Mouse (Mus musculus) liver, adult (tissue): ENCODE data around the gene Fgd4.

ENCODE experiments used
- GATA4 ChIP-seq: IDR thresholded peaks from 2 replicates; pipeline ENCODE4 v1.6.1; 2014; ENCODE audit warnings: mild to moderate bottlenecking, low read length; ENCODE audit not compliant: insufficient replicate concordance

The Fgd4 gene

DNA sequence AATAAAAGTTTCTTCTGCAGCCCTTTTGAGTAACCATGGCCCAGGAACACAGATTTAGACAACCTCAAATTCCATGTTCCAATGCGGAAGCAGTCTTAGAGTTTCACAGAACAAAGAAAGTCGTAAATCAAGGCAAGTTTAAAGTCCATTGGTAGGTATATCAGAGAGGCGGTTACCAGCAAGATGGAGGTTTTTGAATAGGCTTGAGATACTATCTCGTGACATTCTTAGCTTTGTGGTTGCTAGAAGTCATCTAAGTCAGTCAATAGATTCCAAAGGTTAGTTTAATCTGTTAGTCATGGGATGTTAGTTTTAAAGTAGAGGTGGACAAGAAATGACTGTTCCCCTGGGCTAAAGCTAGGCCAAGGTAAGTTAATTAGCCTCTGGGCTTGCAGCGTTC is at the start of gene Fgd4:
Gene Fgd4, minus strand, starts transcription at position 89 of the 400 bp plus-strand sequence.
- TF ChIP-seq GATA4 = no peak

DNA sequence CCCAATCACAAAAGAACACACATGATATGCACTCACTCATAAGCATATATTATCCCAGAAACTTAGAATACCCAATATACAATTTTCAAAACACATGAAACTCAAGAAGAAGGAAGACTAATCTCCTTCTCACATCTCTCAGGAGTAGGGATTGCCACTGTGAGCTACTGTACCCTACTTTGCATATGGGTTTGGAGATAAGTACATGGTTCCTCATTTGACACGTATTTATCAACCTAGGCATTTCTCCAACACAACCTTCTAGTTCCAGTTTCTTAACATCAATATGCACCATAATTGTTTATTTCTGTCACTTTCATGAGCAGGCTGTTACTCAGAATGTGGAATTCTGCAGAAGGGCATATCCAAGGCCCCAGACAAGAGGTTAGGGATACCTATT is 44.8 kb upstream of the Fgd4 start:
- no peak for TF ChIP-seq GATA4

DNA sequence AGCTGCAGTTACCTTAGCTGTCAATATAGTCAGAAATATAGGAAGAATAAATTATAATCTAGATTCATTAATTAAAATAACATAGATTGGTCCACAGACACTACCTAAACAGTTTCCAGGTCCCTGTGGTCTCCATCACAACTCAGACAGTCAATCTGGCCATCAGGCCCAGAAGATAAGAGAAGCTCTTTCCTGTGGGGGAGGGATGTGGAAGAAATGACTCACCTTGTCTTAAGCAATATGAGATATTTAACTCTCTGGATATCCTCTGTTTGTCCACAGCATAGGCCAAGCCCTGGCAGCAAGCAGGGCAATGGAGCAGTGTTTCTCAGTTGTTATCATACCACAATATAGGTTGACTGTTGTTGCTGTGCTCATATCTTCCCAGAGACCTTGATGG is 33.4 kb upstream of the Fgd4 start:
- no peak for TF ChIP-seq GATA4

DNA sequence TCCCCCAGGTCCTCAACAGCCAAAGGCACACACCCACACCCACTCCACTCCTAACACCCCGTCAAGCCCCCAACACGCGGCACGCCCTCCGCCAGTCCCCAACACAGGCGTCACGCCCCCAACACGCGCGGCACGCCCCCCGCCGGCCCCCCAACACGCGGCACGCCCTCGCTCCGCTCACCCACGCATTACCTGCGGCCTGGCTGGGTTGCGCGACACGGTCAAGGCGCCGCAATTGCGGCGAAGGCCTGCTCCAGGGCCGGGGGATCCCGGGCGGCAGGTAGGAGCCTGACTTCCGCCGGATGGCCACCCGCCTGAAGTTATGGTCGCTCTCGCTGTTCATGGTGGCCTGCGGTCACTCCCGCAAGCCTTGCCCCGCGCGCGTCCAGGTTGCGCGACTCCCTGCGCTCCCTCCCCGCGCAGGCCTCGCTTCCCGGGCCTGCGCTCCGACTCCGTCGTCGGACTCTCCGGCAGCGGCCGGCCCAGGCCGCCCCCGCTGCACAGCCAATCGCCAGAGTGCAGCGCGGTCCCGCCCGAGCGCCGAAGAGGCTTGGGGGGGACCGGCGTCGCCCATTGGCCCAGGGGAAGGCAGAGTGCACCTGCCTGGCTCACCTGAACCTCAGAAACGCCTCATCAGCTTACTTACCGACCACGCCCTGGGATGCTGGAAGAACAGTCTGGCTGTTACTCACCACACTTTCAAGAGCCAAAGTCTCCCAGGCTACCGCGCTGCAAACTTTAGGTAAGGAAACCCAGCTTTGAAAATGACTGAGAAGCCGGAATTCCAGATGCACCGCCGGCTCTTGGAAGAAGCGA is 555 bp downstream of the Fgd4 start:
- no peak for TF ChIP-seq GATA4

DNA sequence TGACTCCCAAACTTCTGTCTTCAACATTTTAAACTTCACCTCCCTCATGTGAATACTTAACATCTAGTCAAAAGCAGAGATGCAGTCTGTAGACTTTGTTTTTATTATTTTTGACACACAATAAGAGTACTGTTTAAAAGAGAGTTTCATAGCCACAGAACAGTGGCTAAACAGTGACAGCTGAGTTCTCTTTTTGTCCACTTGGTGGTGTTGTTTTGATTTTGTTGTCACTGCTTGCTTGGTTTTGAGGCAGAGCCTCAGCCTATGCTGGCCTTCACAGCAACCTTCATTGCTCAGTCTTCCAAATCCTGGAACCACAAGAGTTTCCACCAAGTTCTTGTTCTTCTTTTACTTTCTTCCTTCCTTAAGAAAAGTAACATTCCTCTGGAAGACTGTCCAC is 3.8 kb downstream of the Fgd4 start:
- TF ChIP-seq GATA4 = no peak

- TF ChIP-seq GATA4 = no peak
These were observed 7.7 kb downstream of the Fgd4 start for GRCm38 (mm10) chr16:16592622-16593021.

DNA sequence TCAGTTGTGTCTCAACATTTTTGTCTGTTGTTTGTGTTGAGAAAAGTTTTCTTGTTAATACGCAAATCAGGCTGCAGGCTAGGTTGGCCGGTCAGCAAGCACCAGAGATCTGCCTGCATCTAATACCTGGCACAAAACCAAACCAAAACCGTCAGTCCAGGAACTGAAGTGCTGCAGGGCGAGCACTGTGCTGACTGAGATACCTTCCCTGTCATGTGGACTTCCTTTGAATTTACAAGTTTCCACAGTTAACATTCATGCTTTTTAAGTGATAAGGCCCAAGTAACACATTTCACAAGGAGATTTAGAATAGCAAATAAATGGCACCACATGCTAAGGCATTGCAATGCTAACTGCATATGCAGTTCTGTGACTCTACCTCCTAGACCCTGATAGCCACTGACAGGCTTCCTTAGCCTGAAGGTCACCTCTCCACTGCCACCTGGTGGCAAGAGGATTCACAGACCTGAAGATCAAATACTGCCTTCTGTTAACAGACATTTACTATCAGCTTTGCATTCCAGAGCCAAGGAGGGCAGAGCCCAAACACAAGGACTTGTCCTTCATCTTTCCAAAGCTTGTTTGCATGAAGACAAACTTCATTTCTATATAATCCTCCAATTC is 15.8 kb downstream of the Fgd4 start:
- no peak for TF ChIP-seq GATA4

DNA sequence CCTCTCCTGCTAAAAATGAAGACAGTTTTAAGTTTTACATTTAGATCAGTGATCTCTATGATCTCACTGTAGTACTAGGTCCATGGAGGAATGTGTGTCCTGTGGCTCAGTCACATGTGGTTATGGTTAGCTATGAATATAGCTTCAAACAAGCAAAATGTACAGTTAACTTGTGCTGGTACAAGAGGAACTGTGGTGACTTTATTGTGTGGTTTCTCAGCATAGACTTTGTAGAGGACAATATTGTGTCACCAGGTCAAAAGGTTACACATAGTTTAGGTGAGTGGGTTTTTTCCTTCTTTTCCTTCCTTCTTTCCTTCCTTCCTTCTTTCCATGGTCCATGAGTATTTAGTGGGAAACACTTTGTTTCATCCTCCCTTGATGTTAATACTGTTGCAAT is 23.8 kb downstream of the Fgd4 start:
- TF ChIP-seq GATA4 = no peak

DNA sequence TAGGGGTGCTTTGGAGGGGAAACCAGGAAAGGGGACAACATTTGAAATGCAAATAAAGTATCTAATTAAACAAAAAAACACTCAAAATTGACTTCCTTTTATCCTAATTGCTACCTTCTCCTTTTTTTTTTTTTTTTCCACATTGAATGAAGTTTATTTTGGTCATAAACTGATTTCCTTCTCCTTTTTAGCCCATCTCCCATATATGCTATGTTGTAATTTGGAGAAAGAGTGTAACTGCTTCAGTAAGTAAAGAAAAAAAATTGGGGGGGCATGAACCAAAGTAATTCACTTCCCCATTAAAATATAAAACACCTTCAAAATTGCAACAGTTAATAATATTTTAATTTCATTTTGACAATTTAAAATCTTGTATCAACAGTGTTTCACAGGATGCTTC is 25.8 kb downstream of the Fgd4 start:
- no peak for TF ChIP-seq GATA4

DNA sequence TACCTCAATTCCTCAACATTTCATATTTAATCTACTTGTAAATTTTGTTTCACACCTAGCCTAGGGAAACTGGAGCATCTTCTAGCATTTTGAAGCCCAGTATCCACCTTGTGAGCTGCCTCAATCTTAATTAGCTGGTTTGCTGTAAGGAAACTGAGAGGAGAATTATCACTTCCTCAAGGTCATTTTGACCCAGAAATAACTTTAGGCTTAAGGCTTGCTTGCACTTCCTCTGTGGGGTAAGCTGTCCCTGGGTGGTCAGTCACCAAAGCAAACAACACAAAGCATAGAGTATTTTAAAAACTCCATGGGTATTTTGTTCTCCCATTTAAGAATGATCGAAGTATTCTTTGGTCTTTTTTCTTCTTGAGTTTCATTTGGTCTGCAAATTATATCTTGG is 27.2 kb downstream of the Fgd4 start:
- no peak for TF ChIP-seq GATA4

DNA sequence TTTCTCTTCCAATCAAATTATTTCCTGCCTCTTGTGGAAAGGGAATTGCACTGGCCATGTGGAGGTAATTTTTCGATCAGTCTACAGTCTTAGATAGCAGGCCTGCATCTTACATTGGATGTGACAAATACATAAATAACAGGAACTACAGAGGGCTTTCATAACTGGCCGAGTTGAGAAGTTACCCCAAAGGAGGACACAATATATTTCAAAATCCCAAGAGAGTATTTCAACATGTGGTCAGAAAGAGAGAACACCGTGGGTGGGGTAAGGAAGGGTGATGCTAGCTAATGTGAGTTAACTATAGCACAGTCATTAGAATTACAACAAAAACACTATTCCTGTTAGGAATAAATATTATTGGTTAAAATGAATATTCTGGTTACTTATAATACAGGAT is 29.0 kb downstream of the Fgd4 start:
- TF ChIP-seq GATA4 = no peak

- TF ChIP-seq GATA4 = no peak
These were observed 33.6 kb downstream of the Fgd4 start for GRCm38 (mm10) chr16:16566786-16567185.

GRCm38 (mm10) chr16:16566215-16566614 is 34.1 kb downstream of the Fgd4 start:
- no peak for TF ChIP-seq GATA4

- no peak for TF ChIP-seq GATA4
These were observed 34.6 kb downstream of the Fgd4 start for GRCm38 (mm10) chr16:16565786-16566185.

DNA sequence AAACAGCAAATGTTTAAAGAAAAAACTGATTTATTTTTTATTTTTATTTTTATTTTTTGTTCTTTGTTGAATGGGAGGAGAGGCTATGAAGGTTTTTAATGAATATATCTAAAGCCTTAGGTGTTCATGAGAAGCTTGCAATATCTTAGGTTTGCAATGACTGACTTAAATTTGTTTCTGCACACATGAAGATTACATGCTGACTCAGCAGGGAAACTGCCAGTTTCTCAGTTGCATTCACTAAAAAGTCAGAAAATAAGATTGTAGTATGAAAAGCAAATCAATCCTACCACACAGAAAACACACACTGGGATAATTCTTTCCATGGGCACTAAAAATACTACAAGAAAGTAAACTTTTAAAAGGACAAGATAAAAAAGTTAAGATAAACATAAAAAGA is 39.6 kb downstream of the Fgd4 start:
- no peak for TF ChIP-seq GATA4

GRCm38 (mm10) chr16:16559878-16560531 is 40.3 kb downstream of the Fgd4 start:
- TF ChIP-seq GATA4 = no peak
